Mouse (Mus musculus) lung, embryonic 14.5 days (tissue): ENCODE measurements around the gene Olfm3. TPM values are rescaled to one million over a fixed set of nuclear protein-coding genes. Genes with fewer than 3 reads are reported as not detected.

Source experiments
- ATAC-seq: fragments of 200-750 bp; cut with Nextera tagmentation; 2 replicates; pipeline ENCODE4 v1.8.0; 2017; ENCODE audit warnings: mild to moderate bottlenecking, moderate TSS enrichment, moderate library complexity; ENCODE audit not compliant: insufficient read depth
- DNase-seq: peaks from one replicate; pipeline ENCODE4 v3.0.0-alpha.2; 2015
- H3K27ac ChIP-seq: fragments of 300-500 bp; sonication (generic); 2 replicates; pipeline ENCODE4 v1.5.1; 2014; ENCODE audit warnings: low read depth, mild to moderate bottlenecking, moderate library complexity
- H3K27me3 ChIP-seq: fragments of 300-500 bp; sonication (generic); 2 replicates; pipeline ENCODE4 v1.6.1; 2014; ENCODE audit warnings: low read length, control low read depth; ENCODE audit not compliant: insufficient read depth
- H3K36me3 ChIP-seq: fragments of 300-500 bp; sonication (generic); 2 replicates; pipeline ENCODE4 v1.6.1; 2014; ENCODE audit warnings: control low read depth; ENCODE audit not compliant: insufficient read depth
- H3K4me1 ChIP-seq: fragments of 300-500 bp; sonication (generic); 2 replicates; pipeline ENCODE4 v1.6.1; 2014; ENCODE audit warnings: antibody characterized with exemption, control low read depth; ENCODE audit not compliant: insufficient read depth
- H3K4me2 ChIP-seq: fragments of 300-500 bp; sonication (generic); 2 replicates; pipeline ENCODE4 v1.6.1; 2014; ENCODE audit warnings: mild to moderate bottlenecking
- H3K4me3 ChIP-seq: fragments of 300-500 bp; sonication (generic); 2 replicates; pipeline ENCODE4 v1.5.1; 2014; ENCODE audit warnings: low read depth, low read length
- H3K9ac ChIP-seq: fragments of 300-500 bp; sonication (generic); 2 replicates; pipeline ENCODE4 v1.6.1; 2014
- H3K9me3 ChIP-seq: fragments of 300-500 bp; sonication (generic); 2 replicates; pipeline ENCODE4 v1.6.1; 2016; ENCODE audit warnings: low read depth, low read length, control low read depth
- CTCF ChIP-seq: IDR thresholded peaks from 2 replicates; pipeline ENCODE4 v1.5.1; 2016; ENCODE audit warnings: antibody characterized with exemption, low read depth
- WGBS: fragments of 180-500 bp; shearing (Covaris S2); extraction: QIAGEN DNeasy Blood & Tissue Kit; methylation state at CpG from one replicate; pipeline ENCODE4 v1.1.7; 2014; 5-methylcytosine and 5-hydroxymethylcytosine counted together
- polyA plus RNA-seq: library from polyadenylated mRNA; unstranded; fragments of >200 nt; fragmentation: Nextera tagmentation; extraction: Ambion mirVana; gene quantifications from 2 replicates; pipeline ENCODE4 v1.2.1, GENCODE M21; 2014

The Olfm3 gene
- polyA plus RNA-seq, 1 experiment from 2014 or later: not detected

- no peak for TF ChIP-seq CTCF
- no peak overlapping the region for H3K27ac ChIP-seq
- ATAC-seq (no peak), DNase-seq (no peak)
- 50% methylated on average over 1 of the region's 1 CpGs for WGBS
- H3K4me3 ChIP-seq: no peak overlapping the region
- H3K36me3 ChIP-seq: no peaks in the 10 kb centered on the region
- no peaks in the 10 kb centered on the region for H3K9me3 ChIP-seq
- no peak overlapping the region for H3K4me2 ChIP-seq
- H3K9ac ChIP-seq: no peak overlapping the region
- H3K4me1 ChIP-seq: no peaks in the 10 kb centered on the region
- H3K27me3 ChIP-seq: no peaks in the 10 kb centered on the region
These were observed 68.6 kb downstream of the Olfm3 start for GRCm38 (mm10) chr3:114972522-114972921.

- ATAC-seq (no peak), DNase-seq (no peak)
- TF ChIP-seq CTCF: no peak
- Histone ChIP-seq H3K27me3 (no peaks in the 10 kb centered on the region), H3K4me3 (no peak overlapping the region), H3K27ac (no peak overlapping the region), H3K4me2 (no peak overlapping the region), H3K9me3 (no peaks in the 10 kb centered on the region), H3K4me1 (no peaks in the 10 kb centered on the region), H3K9ac (no peak overlapping the region), H3K36me3 (no peaks in the 10 kb centered on the region)
- WGBS: 98% methylated on average over 2 of the region's 2 CpGs
These were observed 87.0 kb downstream of the Olfm3 start for GRCm38 (mm10) chr3:114990828-114991227.

- no peaks in the 10 kb centered on the region for H3K36me3 ChIP-seq
- no peaks in the 10 kb centered on the region for H3K9me3 ChIP-seq
- peak; percentile 68 for DNase-seq
- ATAC-seq: no peak
- H3K4me2 ChIP-seq: no peak overlapping the region
- TF ChIP-seq CTCF: no peak
- 35% methylated on average over 1 of the region's 1 CpGs for WGBS
- no peak overlapping the region for H3K9ac ChIP-seq
- no peak overlapping the region for H3K27ac ChIP-seq
- H3K4me3 ChIP-seq: no peak overlapping the region
- no peaks in the 10 kb centered on the region for H3K27me3 ChIP-seq
- no peaks in the 10 kb centered on the region for H3K4me1 ChIP-seq
These were observed 92.1 kb downstream of the Olfm3 start for GRCm38 (mm10) chr3:114995956-114996355.

- Histone ChIP-seq H3K27ac (no peak overlapping the region), H3K4me3 (no peak overlapping the region), H3K9me3 (no peaks in the 10 kb centered on the region), H3K27me3 (no peaks in the 10 kb centered on the region), H3K36me3 (no peaks in the 10 kb centered on the region), H3K4me2 (no peak overlapping the region), H3K4me1 (no peaks in the 10 kb centered on the region), H3K9ac (no peak overlapping the region)
- no peak for DNase-seq
- TF ChIP-seq CTCF: no peak
- 73% methylated on average over 3 of the region's 3 CpGs for WGBS
- no peak for ATAC-seq
These were observed 123.7 kb downstream of the Olfm3 start for GRCm38 (mm10) chr3:115027560-115027959.

GRCm38 (mm10) chr3:115028046-115028445, 124.2 kb downstream of the Olfm3 start:
- ATAC-seq: no peak
- no peak overlapping the region for H3K4me2 ChIP-seq
- whole genome bisulfite sequencing: 77% methylated on average over 1 of the region's 1 CpGs
- no peak for TF ChIP-seq CTCF
- no peak overlapping the region for H3K27ac ChIP-seq
- no peaks in the 10 kb centered on the region for H3K4me1 ChIP-seq
- H3K9ac ChIP-seq: no peak overlapping the region
- no peaks in the 10 kb centered on the region for H3K36me3 ChIP-seq
- H3K27me3 ChIP-seq: no peaks in the 10 kb centered on the region
- H3K4me3 ChIP-seq: no peak overlapping the region
- no peak for DNase-seq
- no peaks in the 10 kb centered on the region for H3K9me3 ChIP-seq

- H3K36me3 ChIP-seq: no peaks in the 10 kb centered on the region
- no peak overlapping the region for H3K4me2 ChIP-seq
- no peaks in the 10 kb centered on the region for H3K4me1 ChIP-seq
- H3K4me3 ChIP-seq: no peak overlapping the region
- no peaks in the 10 kb centered on the region for H3K27me3 ChIP-seq
- TF ChIP-seq CTCF: no peak
- ATAC-seq: no peak
- 76% methylated on average over 1 of the region's 1 CpGs for WGBS
- DNase-seq: no peak
- H3K9me3 ChIP-seq: no peaks in the 10 kb centered on the region
- no peak overlapping the region for H3K9ac ChIP-seq
- H3K27ac ChIP-seq: no peak overlapping the region
These were observed 124.7 kb downstream of the Olfm3 start for GRCm38 (mm10) chr3:115028611-115029010.

- no peak for ATAC-seq
- Histone ChIP-seq H3K4me2 (no peak overlapping the region), H3K9ac (no peak overlapping the region), H3K9me3 (no peaks in the 10 kb centered on the region), H3K27me3 (no peaks in the 10 kb centered on the region), H3K4me3 (no peak overlapping the region), H3K27ac (no peak overlapping the region), H3K36me3 (no peaks in the 10 kb centered on the region), H3K4me1 (no peaks in the 10 kb centered on the region)
- 84% methylated on average over 5 of the region's 5 CpGs for WGBS
- TF ChIP-seq CTCF: no peak
- DNase-seq: no peak
These were observed 145.2 kb downstream of the Olfm3 start for GRCm38 (mm10) chr3:115049060-115049459.

GRCm38 (mm10) chr3:115064901-115065300, 161.0 kb downstream of the Olfm3 start:
- Histone ChIP-seq H3K4me1 (no peaks in the 10 kb centered on the region), H3K4me2 (no peak overlapping the region), H3K9me3 (no peaks in the 10 kb centered on the region), H3K4me3 (no peak overlapping the region), H3K9ac (no peak overlapping the region), H3K27me3 (no peaks in the 10 kb centered on the region), H3K36me3 (no peaks in the 10 kb centered on the region), H3K27ac (no peak overlapping the region)
- 59% methylated on average over 1 of the region's 1 CpGs for WGBS
- TF ChIP-seq CTCF: no peak
- DNase-seq (no peak), ATAC-seq (no peak)
